Mouse (Mus musculus): ENCODE data around the gene 1700025B11Rik. TPM values are rescaled to one million over a fixed set of nuclear protein-coding genes. Genes with fewer than 3 reads are reported as not detected.

Gene 1700025B11Rik
- not detected in 2 replicates for polyA plus RNA-seq (2012; rRNA removed)

GRCm38 (mm10) chr15:77561792-77562191 lies at the start of gene 1700025B11Rik:
Gene 1700025B11Rik (minus strand): TSS chr15:77561892.

GRCm38 (mm10) chr15:77598958-77599357 lies 37.3 kb upstream of the 1700025B11Rik start, which contains the start of gene Gm36245:
Gene Gm36245 (plus strand): TSS chr15:77599258.

DNA sequence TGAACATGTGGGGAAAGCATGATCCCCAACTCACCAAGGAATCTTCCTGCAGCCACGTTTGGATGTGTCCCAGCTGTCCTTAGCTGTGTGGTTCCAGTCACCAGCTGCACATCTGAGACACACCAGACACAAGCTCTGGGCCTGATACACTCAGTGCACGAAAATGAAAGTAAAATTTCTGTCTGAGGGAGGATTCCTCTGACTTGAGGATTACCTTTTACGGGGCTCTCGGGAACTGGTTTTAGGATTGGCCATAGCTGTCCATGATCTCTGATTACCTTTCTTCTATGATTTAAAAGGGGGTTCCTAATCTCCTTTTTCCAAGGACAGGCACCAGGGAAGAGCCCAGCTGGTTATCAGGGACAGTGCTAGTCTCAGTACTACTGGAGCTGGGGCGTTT lies 34.3 kb upstream of the 1700025B11Rik start, which contains the start of gene Apol10b:
Gene Apol10b, minus strand, starts transcription at position 165 of the 400 bp plus-strand sequence.

GRCm38 (mm10) chr15:77533216-77533615 lies 28.5 kb downstream of the 1700025B11Rik start, which contains the start of gene Apol7c:
Gene Apol7c (minus strand): TSS chr15:77533316.

Other genes with a start within 250 kb of the 1700025B11Rik start
- 0.79 and 1.0 TPM in 2 replicates for gene Apol7a, start 162.8 kb downstream of the 1700025B11Rik start, polyA plus RNA-seq (2012; rRNA removed)
- gene Apol9a, start 150.8 kb downstream of the 1700025B11Rik start, polyA plus RNA-seq (2012; rRNA removed) = 4.2 TPM in 2 replicates
- 0.12 and 0.51 TPM in 2 replicates for gene Apol7b, start 114.4 kb downstream of the 1700025B11Rik start, polyA plus RNA-seq (2012; rRNA removed)
- gene Apol10a, start 84.8 kb downstream of the 1700025B11Rik start, polyA plus RNA-seq (2012; rRNA removed) = not detected in 2 replicates
- gene Apol11a, start 53.6 kb downstream of the 1700025B11Rik start, polyA plus RNA-seq (2012; rRNA removed) = 0.07 TPM in 1 of 2 replicates, not detected in the other
- gene Apol7c, start 28.6 kb downstream of the 1700025B11Rik start, polyA plus RNA-seq (2012; rRNA removed) = 0.24 and 0.35 TPM in 2 replicates
- 0.28 and 0.31 TPM in 2 replicates for gene Apol10b, start 34.2 kb upstream of the 1700025B11Rik start, polyA plus RNA-seq (2012; rRNA removed)
- not detected in 2 replicates for gene Gm36245, start 37.4 kb upstream of the 1700025B11Rik start, polyA plus RNA-seq (2012; rRNA removed)
- gene Apol11b, start 81.4 kb upstream of the 1700025B11Rik start, polyA plus RNA-seq (2012; rRNA removed) = not detected in 2 replicates
- gene Apol7e, start 137.0 kb upstream of the 1700025B11Rik start, polyA plus RNA-seq (2012; rRNA removed) = 2.0 and 3.4 TPM in 2 replicates
- 4.3 and 4.8 TPM in 2 replicates for gene Apol9b, start 167.1 kb upstream of the 1700025B11Rik start, polyA plus RNA-seq (2012; rRNA removed)
- 0.07 TPM in 1 of 2 replicates, not detected in the other for gene Apol8, start 195.1 kb upstream of the 1700025B11Rik start, polyA plus RNA-seq (2012; rRNA removed)

Measured in ovary, adult 2 months (tissue).